Mouse (Mus musculus): ENCODE data around the gene Tfap2d.

Tfap2d gene

DNA sequence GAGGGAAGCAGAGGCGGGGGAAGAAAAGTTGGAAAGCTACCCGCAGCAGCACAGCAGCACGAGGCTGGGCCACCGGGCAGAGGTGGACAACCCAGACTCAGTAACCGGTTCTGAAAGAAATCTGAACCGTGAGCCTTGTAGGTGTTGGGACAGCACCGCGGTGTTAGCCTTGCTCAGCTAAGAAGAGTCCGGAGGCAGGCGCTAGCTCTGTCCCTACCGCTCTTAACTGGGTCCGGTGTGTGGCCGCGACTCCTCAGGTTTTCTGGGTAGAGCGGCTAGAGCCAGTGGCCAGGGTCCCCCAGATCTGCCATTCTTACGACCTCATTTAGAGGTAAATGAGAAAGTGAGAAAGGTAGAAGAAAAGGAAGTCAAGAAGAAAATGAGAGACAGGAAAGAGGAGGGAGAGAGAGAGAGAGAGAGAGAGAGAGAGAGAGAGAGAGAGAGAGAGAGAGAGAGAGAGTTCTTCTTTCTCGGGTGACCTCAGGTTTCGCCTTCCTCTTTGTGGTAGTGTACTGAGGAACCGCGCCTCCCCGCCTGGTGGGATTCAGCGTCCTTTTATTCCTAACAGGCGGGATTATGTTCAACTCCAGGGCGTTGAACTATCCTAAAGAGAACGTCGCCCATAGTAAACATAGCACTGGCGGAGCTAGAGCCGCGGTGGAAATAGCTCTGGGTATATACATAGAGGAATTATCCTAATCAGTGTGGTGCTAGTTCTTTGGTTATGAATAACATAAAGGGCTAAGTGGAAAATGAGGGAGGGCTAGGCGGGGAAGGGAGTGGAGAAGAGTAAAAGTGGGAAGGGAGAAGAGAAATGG, 107.6 kb downstream of the Tfap2d start:
- DNase-seq (ENCODE audit: low spot score) = no peak

DNA sequence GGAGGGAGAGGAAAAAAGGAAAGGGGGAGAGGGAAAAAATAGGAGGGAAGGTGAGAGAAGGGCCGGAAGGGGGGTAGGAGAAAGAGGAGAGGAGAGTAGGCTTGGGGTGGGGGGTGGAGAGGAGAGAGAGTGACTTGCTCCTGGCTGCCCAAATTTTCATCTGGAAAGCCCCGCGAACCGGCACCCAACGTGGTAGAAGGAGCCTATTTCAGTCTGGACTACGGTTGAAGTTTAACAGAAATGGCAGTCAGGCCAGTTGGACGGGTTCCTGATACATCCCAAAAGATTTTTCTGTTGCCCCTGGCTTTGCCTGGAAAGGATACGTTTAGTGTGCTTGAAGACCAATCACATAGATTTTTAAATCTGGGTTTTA, 108.2 kb downstream of the Tfap2d start:
- DNase-seq (ENCODE audit: low spot score) = no peak

- no peak for DNase-seq (ENCODE audit: low spot score)
Observed at GRCm38 (mm10) chr1:19211546-19212154, 108.8 kb downstream of the Tfap2d start.

DNA sequence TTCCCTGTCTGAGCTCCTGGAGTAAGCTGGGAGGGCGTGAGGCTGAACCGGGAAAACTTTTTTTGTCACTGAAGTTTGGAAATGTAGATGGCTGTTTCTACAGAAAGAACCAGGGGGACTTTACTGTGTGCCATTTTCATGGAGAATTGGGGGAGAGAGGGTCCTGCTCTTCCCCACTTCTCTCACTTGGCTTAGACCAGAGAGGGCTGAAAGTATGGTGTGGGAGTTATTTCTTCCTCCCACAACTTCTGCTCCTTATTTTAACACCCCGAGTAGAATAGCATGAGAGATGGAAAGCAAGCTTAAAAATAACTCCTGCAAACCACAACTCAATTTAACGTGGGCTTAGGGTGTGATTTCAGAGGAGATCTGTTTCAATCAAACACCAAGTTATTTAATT, 109.9 kb downstream of the Tfap2d start:
- no peak for DNase-seq (ENCODE audit: low spot score)

GRCm38 (mm10) chr1:19213171-19213570, 110.3 kb downstream of the Tfap2d start:
- DNase-seq (ENCODE audit: low spot score) = no peak

DNA sequence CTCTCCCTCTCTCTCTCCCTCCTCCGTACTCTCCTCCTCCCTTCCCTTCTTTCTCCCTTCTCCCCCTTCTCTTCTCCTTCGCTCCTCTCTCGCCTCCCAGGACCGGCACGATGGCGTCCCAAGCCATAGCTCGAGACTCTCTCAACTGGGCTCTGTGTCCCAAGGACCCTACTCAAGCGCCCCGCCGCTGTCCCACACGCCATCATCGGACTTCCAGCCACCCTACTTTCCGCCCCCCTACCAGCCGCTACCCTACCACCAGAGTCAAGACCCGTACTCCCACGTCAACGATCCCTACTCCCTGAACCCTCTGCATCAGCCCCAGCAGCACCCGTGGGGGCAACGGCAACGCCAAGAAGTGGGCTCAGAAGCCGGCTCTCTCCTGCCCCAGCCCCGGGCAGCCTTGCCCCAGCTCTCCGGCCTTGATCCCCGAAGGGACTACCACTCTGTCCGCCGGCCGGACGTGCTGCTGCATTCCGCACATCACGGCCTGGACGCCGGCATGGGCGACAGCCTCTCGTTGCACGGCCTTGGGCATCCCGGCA, 111.1 kb downstream of the Tfap2d start:
- no peak for DNase-seq (ENCODE audit: low spot score)

All from c-Kit-positive CD71-positive TER-119-positive erythroid progenitor cells, embryonic 14.5 days (primary cell).